Mouse (Mus musculus) layer of hippocampus, adult 2 months (tissue): ENCODE data around the gene Hook1. TPM values are rescaled to one million over a fixed set of nuclear protein-coding genes. Genes with fewer than 3 reads are reported as not detected.
"Not testable (repeated sequence)": the region's sequence is repeated elsewhere in the genome, so short reads cannot be mapped to it uniquely, and the experiment has no call there.

Experiments
- DNase-seq, 2 experiments: peaks; one replicate each; pipeline ENCODE4 v3.0.0; 2022; ENCODE audit warnings: low spot score in 2 of 2
- H3K27ac ChIP-seq: fragments of 200-600 bp; 2 replicates; pipeline ENCODE4 v1.8.1; 2022
- H3K4me3 ChIP-seq: fragments of 200-600 bp; 2 replicates; pipeline ENCODE4 v1.8.1; 2022; ENCODE audit warnings: mild to moderate bottlenecking
- CTCF ChIP-seq: fragments of 200-600 bp; conservative IDR thresholded peaks from 2 replicates; pipeline ENCODE4 v1.8.1; 2022; ENCODE audit warnings: antibody characterized with exemption, mild to moderate bottlenecking, moderate library complexity
- long read RNA-seq, 2 experiments: library from polyadenylated mRNA; stranded (forward); transcript quantifications; one replicate each; pipeline ENCODE4 v2.0.0; 2021; ENCODE audit warnings: borderline mapping rate in 2 of 2
- total RNA-seq, 2 experiments: library from RNA; stranded (reverse); gene quantifications; 2 replicates each; pipeline ENCODE4 v1.2.3; 2021

The Hook1 gene
- total RNA-seq, result 10 to 100 TPM; 64.2 to 65.8 TPM
- long read RNA-seq, experiment 1, full-length matches to known transcripts, result 14 of 30 reads
- long read RNA-seq, experiment 1, partial matches to known transcripts, result 1 of 30 reads
- long read RNA-seq, experiment 1, other reads (novel, unspliced or antisense), result 15 of 30 reads
- long read RNA-seq, experiment 2, full-length matches to known transcripts, result 13 of 22 reads
- long read RNA-seq, experiment 2, partial matches to known transcripts, result 0 of 22 reads
- long read RNA-seq, experiment 2, other reads (novel, unspliced or antisense), result 9 of 22 reads

DNA sequence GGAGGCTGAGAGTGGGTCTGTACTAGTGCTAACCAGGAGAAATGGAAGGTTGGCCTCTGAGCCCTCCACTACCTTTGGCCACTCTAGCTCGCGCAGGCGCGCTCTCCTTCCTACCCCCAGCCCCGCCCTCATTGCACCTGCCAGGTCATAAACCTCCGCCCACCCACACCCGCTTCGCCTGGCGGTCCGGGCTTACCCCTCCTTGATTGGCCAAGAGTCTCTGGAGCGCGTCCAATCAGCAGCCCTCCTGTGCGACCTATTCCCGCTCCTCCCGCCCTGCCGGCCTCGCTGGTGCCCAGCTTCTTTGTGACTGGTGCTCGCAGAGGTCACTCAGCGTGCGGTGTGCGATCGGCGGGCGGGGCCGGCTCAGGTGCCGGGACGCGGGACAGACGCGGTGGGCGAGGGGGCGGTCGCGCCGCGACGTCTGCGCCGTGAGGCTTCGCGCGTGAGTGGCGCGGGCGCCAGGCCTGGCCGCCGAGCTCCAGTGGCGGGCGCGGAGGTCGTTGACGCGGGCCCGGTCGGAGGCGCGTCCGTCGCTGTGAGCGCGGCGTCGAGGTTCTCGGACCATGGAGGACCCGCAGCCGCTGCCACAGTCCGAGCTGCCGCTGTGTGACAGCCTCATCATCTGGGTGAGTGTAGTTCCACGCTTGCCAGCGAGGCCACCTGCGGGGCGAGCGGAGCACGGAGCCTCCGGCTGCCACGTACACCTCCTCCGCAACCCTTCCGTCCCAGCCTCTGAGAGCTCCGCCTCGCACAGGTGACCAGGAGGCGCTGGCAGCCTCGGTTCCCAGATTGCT is at the start of gene Hook1:
TSS of gene Hook1 (plus strand) at position 313 of the 797 bp plus-strand sequence.
- peak within 1 kb of the TSS; percentile 92 for H3K27ac ChIP-seq
- TF ChIP-seq CTCF, result no peak; the same call in 1 of the 2 replicates
- peak; percentile 91 to 95 for DNase-seq
- peak within 1 kb of the TSS; percentile 74 for H3K4me3 ChIP-seq

DNA sequence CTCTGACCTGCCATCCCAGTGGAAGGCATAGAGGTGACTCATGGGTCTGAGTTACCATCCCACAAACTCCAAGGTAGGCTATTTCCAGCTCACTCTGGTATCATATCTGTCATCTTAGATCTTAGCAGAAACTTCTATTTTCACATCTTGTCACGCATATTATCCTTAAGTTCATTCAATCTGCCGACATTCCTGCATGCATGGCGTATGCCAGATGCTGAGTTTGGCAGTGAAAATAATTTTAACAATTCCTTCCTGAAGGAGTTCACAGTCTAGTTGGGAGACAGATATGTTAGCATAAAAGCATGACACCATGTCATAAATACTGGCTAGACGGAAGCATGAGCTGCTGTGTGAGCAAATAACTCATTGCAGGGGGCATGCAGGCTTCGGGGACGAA is 49.3 kb upstream of the Hook1 start:
- no peak for DNase-seq
- no peak for TF ChIP-seq CTCF
- Histone ChIP-seq H3K4me3 (no peak overlapping the region), H3K27ac (no peak overlapping the region)

DNA sequence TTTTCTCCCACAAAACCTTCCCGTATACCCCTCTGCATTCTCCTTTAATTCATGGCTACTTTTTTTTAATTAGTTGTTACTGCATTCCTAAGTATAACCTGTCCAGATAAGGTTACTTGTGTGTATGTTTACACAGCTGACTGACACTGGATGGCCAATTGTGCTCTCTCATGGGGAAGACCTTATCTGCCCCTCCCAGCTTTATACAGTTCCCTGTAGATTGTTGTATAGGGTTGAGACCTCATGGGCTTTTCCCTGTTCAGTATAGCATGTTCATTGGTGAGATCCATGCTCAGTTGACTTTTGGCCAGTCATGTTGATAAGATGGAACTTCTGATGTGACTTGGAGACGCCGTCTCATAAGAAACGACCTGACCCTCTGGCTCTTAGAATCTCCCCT is 46.6 kb upstream of the Hook1 start:
- no peak for TF ChIP-seq CTCF
- Histone ChIP-seq H3K27ac (no peak overlapping the region), H3K4me3 (no peak overlapping the region)
- DNase-seq, result no peak

DNA sequence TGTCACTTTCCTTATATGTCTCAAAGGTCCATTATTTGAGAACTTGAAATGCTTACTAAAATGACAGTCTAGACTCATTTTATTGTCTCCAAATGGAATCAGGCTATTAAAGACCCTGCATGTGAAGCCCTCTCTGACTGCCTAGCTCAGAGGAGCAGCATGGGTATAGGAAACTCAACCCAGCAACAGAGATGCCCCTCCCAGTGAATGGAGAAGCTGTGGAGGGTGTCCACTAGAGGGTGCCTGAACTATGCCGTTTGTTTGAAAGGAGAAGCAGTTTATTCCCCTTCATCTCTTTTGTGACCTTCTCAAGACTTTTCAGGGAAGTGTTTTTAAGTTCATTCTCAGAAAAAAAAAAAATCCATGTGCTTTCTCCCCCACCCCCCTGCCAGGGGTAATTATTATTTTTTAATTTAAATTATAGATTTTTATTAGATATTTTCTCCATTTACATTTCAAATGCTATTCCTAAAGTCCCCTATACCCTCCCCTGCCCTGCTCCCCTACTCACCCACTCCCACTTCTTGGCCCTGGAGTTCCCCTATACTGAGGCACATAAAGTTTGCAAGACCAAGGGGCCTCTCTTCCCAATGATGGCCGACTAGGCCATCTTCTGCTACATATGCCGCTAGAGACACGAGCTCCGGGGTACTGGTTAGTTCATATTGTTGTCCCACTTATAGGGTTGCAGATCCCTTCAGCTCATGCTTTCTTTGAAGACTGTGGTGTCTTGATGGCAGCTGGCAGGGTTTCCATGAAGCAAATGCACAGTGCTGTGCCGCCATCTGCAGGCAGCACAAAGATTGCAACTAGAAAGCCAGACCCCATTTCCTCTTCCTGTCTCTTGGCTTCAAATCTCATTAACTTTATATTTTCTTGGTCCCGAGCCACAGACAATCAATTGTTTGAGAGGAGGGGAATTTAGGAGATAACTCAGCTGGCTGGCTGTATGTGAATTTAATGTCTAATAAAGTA is 42.5 kb upstream of the Hook1 start:
- peak; percentile 61 to 85 for DNase-seq
- TF ChIP-seq CTCF, result peak; percentile 81
- Histone ChIP-seq H3K4me3 (no peak overlapping the region), H3K27ac (no peak overlapping the region)

DNA sequence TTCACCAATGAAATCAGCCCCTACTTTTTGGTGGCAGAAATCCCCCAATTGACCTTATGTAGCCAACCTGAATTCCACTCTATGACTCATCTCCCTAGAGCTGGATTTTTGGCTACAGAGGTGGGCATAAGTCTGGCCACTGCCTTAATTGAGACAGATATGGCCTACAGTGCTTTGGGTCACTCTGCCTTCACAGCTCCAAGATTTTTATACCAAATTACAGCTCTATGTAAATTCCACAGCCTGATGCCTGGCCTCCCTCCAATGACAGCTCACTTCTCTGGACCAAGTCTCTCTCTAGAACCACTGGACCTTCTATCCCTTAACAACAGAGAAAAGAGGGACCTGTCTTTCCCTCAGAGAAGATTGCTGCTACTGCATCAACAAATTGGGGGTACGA is 38.2 kb upstream of the Hook1 start:
- no peak for DNase-seq
- no peak overlapping the region for H3K4me3 ChIP-seq
- TF ChIP-seq CTCF, result no peak
- H3K27ac ChIP-seq, result no peak overlapping the region

DNA sequence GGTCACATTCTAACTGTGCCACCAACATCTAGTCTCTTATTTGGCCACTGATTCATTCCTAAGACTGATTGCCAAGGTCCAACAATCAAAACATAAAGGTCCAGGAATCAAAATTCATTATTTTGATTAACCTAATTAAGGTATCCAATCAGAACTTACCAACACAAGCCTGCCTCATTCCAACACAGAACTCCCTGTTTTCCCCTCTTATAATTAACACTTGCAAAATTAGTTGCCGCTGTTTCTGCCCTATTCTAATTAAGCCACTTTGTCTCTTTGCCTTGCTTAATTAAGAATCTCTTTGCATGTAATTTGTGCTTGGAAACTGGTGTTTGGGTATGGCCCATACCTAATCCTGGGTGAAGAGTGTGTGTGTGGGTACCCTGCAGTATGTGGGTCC is 37.1 kb upstream of the Hook1 start:
- Histone ChIP-seq H3K4me3 (no peak overlapping the region), H3K27ac (no peak overlapping the region)
- DNase-seq, result no peak
- no peak for TF ChIP-seq CTCF

DNA sequence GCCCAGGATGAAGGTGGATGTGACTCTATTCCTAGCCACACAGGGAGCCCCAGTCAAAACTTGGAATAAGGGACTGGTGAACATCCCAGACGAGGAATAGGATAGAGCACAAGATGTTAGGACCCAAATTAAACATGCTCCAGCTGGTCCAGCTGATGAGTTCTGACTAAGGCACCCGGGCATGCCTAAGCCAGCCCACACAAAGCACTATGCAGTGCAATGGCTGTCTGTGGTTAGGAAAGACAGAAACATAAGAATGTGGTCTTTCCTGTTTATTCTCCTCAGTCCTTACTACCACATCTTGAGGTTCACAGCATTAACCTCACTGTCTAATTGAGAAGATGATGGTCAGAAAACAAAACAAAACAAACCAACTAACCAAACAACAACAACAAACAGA is 35.7 kb upstream of the Hook1 start:
- no peak for DNase-seq
- TF ChIP-seq CTCF, result no peak
- no peak overlapping the region for H3K4me3 ChIP-seq
- H3K27ac ChIP-seq, result no peak overlapping the region

DNA sequence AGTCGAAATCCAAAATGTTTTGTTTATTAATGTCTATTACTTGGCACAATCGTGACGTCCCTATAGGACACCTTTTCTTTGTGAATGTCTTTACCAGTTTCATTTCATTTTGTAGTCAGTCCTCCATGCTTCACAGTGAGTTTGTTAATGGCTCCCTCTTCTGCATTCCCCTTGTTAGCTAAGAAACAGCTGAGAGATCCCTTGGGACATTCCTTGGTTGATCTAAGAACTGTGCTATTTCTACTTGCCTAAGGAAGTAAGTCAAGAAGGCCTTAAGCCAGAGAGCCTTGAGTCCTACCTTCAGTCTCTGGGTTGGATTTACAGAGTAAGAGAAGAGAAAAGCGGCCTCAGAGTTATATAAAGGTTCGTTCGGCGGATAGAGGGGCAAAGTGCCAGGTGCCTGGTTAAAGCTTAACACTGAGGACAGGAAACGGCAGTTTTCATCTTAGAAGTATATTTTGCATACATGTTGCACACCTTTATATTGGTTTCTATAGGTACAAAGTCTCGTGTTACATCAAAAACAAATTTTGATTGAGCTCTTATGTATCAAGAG is 33.2 kb upstream of the Hook1 start:
- DNase-seq, result no peak
- no peak overlapping the region for H3K27ac ChIP-seq
- TF ChIP-seq CTCF, result no peak
- no peak overlapping the region for H3K4me3 ChIP-seq

DNA sequence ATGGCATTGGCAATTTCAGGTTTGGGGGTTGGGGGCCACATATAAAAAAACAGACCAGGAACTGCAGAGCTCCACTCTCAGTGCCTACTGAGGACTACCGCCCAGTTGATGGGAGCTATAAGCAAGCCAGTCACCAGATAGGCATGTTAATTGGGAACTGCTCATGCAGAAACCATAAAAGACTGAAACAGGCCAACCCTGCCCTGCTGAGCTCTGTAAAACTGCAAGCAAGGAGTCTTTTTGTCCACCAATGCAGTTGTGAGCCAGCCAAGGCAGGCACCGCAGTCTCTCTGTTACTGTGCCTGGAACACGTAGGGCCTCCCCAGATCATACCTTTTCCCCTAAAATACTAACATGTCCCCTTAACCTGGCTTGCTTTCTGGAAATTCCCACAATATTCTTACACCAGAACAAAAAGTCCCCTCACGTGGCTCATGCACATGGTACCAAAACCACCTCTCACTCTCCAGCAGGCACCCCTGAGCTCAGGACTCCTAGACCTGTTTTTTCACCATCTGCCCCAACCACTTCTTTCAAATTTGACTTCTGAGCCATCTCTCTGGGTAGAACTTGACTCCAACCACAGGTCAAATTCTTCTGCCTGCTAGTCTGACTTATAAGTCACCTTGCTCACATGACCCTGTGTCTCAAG is 32.5 kb upstream of the Hook1 start:
- H3K4me3 ChIP-seq, result no peak overlapping the region
- H3K27ac ChIP-seq, result no peak overlapping the region
- DNase-seq, result no peak
- no peak for TF ChIP-seq CTCF

DNA sequence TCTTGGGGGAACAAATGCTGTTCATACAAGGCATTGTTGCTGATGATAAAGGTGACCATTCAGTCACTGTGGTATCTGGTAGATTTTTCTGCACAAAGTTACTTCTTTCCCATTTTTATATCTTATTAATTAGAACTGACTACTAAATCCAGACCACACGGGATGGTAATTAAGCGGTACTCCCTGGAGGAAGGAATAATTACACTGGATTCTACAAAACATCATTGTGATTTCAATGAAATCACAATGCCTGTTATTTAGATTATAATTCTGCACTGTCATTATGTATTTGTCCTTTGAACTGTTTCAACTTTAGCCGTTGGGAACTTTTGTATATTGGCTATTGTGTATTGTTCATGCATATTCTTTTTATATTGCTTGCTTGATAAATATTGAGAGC is 28.3 kb upstream of the Hook1 start:
- Histone ChIP-seq H3K27ac (no peak overlapping the region), H3K4me3 (no peak overlapping the region)
- no peak for DNase-seq
- no peak for TF ChIP-seq CTCF

DNA sequence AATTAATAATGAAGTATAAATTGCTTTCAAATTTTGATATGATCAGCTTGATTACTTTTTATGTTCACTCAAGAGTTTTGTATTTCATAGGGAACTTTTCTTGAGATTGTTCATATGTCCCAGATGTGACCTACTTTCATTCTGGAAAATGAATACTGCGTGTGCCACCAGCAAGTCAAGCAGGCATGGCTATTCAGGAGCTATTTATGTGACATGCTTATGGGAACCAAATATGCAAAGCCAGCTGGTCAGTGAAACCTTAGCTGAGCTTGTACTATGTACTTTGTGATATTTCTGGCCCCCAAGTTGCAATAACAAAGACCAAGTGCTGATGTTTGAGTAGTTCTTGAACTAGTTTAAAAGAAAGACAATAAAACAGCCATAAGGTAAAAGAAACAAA is 19.1 kb upstream of the Hook1 start:
- no peak for DNase-seq
- no peak for TF ChIP-seq CTCF
- Histone ChIP-seq H3K27ac (no peak overlapping the region), H3K4me3 (no peak overlapping the region)

DNA sequence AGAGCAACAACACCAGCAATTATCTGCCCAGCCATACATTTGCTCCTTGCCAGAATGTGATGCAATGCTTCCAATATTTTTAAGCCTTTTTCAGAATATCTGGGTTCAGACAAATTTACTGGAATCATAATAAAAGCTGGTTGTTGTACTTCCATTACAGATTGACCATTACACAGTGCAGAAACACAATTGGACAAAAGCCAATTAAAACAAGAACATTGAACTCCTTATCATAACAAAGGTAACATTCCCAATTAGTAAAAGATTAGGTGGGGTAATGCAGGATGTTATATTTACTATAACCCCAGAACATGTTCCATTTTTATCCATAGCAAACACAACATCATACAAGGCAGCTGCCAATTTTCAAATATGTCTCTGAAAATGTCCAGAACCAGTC is 13.7 kb upstream of the Hook1 start:
- no peak overlapping the region for H3K4me3 ChIP-seq
- DNase-seq, result no peak
- no peak for TF ChIP-seq CTCF
- no peak overlapping the region for H3K27ac ChIP-seq

DNA sequence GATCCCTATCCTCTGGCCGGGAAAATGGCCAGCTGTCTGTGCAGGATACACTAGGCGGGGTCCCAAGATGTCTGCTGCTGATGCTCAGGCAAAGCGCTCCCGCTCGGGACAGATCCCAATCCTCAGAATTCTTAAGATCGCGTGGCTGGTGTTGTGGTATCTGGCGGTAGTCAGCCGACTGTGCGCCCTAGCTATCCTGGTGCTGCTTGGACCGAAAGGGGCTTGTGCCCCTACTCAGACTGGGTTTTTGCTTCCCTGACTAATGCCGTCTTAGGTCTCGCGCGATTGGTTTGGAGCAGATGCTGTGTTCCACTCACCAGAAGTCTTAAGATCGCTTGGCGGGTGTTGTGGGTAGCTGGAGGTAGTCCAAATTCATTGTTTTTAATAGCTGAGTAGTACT is 15.2 kb downstream of the Hook1 start:
- not testable (repeated sequence) for H3K4me3 ChIP-seq, H3K27ac ChIP-seq, DNase-seq
